ENCODE assay signal across 16 mouse cellular contexts in the genomic region with DNA sequence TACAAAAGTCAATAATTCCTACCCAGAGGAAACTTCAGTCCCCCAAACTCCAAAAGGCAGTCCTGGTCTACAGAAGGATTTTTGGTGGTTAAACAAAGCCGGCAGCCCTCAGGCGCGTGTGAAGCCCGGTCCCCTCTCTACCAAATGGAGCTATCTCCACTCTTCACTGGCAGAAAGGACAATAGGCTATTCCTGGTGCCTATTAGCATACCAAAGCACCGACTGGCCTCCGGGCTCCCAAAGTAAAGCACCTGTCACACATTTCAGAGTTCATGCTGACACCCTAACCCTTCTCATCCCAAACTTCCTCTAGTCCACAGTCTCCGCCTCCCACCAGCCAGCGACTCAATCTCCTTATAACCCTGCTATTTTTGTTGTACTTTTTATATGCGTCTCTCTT.
"Had no signal": no experiment of that assay in that cellular context is flagged by ENCODE, and none has a peak within 500 bp of the region (broad histone marks: within the 10 kb centered on the region; RNA-seq: fewer than 3 reads in every experiment).

No protein-coding gene starts in this region.

- H3K36me3 ChIP-seq: limb, embryonic 12.5 days; liver, embryonic 13.5 days; lung, embryonic 15.5 days; midbrain, embryonic 15.5 days; neural tube, embryonic 13.5 days had no signal

- H3K9me3 ChIP-seq: limb, embryonic 12.5 days; liver, embryonic 13.5 days; lung, embryonic 15.5 days; megakaryocyte, embryonic 14.5 days; midbrain, embryonic 15.5 days; neural tube, embryonic 13.5 days had no signal

- DNase-seq: kidney, postnatal 25 days; layer of hippocampus, postnatal 36 days; liver; liver, embryonic 13.5 days; lung, postnatal 14 days; retina, postnatal 1 day; right cerebral cortex, postnatal 25 days; thymus, postnatal 36 days had no signal

- H3K27ac ChIP-seq: limb, embryonic 12.5 days; liver, embryonic 13.5 days; lung, embryonic 15.5 days; macrophage; midbrain, embryonic 15.5 days; neural tube, embryonic 13.5 days had no signal

- H3K4me3 ChIP-seq: limb, embryonic 12.5 days; liver, embryonic 13.5 days; lung, embryonic 15.5 days; megakaryocyte, embryonic 14.5 days; midbrain, embryonic 15.5 days; neural tube, embryonic 13.5 days had no signal

- H3K9ac ChIP-seq: limb, embryonic 12.5 days; liver, embryonic 13.5 days; liver, postnatal 0 days; lung, embryonic 15.5 days; midbrain, embryonic 15.5 days; neural tube, embryonic 13.5 days had no signal

- H3K4me2 ChIP-seq: limb, embryonic 12.5 days; liver, embryonic 13.5 days; lung, embryonic 15.5 days; midbrain, embryonic 11.5 days; midbrain, embryonic 15.5 days; neural tube, embryonic 13.5 days had no signal

- ATAC-seq: midbrain, embryonic 15.5 days had no signal
